Mouse (Mus musculus) hindbrain, embryonic 12.5 days (tissue): ENCODE data around the gene Ror2. TPM values are rescaled to one million over a fixed set of nuclear protein-coding genes. Genes with fewer than 3 reads are reported as not detected.

Experiments
- ATAC-seq: fragments of 200-750 bp; cut with Nextera tagmentation; 2 replicates; pipeline ENCODE4 v1.8.0; 2017; ENCODE audit warnings: moderate TSS enrichment; ENCODE audit not compliant: low FRiP score
- H3K27ac ChIP-seq: fragments of 300-500 bp; sonication (generic); 2 replicates; pipeline ENCODE4 v1.5.1; 2016; ENCODE audit warnings: mild to moderate bottlenecking
- H3K27me3 ChIP-seq: fragments of 300-500 bp; sonication (generic); 2 replicates; pipeline ENCODE4 v1.6.1; 2016; ENCODE audit warnings: mild to moderate bottlenecking
- H3K36me3 ChIP-seq: fragments of 300-500 bp; sonication (generic); 2 replicates; pipeline ENCODE4 v1.6.1; 2016; ENCODE audit warnings: mild to moderate bottlenecking
- H3K4me1 ChIP-seq: fragments of 300-500 bp; sonication (generic); 2 replicates; pipeline ENCODE4 v1.6.1; 2016
- H3K4me2 ChIP-seq: fragments of 300-500 bp; sonication (generic); replicated peaks from 2 replicates; pipeline ENCODE4 v1.6.1; 2016; ENCODE audit warnings: mild to moderate bottlenecking
- H3K4me3 ChIP-seq: fragments of 300-500 bp; sonication (generic); 2 replicates; pipeline ENCODE4 v1.5.1; 2016; ENCODE audit warnings: mild to moderate bottlenecking
- H3K9ac ChIP-seq: fragments of 300-500 bp; sonication (generic); 2 replicates; pipeline ENCODE4 v1.6.1; 2016; ENCODE audit warnings: mild to moderate bottlenecking, moderate library complexity
- H3K9me3 ChIP-seq: fragments of 300-500 bp; sonication (generic); replicated peaks from 2 replicates; pipeline ENCODE4 v1.6.1; 2016; ENCODE audit warnings: mild to moderate bottlenecking
- WGBS: fragments of 180-500 bp; shearing (Covaris S2); methylation state at CpG from one replicate; pipeline ENCODE4 v1.1.7; 2016; 5-methylcytosine and 5-hydroxymethylcytosine counted together
- polyA plus RNA-seq: library from polyadenylated mRNA; unstranded; fragments of >200 nt; fragmentation: Nextera tagmentation; extraction: Ambion mirVana; gene quantifications from 2 replicates; pipeline ENCODE4 v1.2.1, GENCODE M21; 2016

The Ror2 gene
- polyA plus RNA-seq, 1 experiment from 2014 or later, result 17.8 TPM

DNA sequence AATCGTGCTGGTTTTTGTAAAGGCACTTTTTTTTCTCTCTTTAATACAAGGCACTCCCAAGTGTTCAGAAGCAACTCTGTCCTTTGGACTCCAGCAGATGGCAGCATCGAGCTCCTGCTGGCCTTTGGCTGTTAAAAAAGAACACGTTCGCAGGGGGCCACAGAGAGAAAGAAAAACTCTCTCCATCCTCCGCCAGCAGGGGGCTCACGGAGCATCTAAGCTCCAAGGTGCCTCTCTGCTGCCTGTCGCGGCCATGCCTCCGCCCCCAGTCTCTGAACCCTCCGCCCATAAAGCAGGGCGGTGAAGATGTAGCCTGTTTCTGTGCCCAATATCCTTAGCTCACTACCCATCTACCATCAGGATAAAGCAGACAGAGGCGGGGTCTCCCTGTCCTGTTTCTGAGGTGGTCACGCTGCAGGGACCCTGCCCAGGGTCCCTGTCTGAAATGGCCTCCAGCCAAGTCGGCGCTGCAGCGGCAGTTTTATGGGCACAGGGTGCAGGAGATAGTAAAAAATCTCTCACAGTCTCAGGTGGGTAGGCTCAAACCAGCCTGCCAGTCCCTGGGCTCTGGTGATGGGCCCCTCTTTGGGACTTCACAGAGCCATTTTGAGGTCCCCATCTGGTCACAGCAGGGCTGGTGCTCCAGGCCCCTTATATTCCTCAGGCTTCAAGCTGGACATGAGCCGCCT lies 176.2 kb downstream of the Ror2 start:
- no peaks in the 10 kb centered on the region for H3K27me3 ChIP-seq
- peak overlapping the region; percentile 38 for H3K4me2 ChIP-seq
- no peak overlapping the region for H3K27ac ChIP-seq
- no peaks in the 10 kb centered on the region for H3K9me3 ChIP-seq
- no peak overlapping the region for H3K9ac ChIP-seq
- H3K4me1 ChIP-seq, result no peaks in the 10 kb centered on the region
- WGBS, result 26% methylated on average over 17 of the region's 17 CpGs
- peak; percentile 80 for ATAC-seq
- no peaks in the 10 kb centered on the region; the same call in 1 of the 2 replicates for H3K36me3 ChIP-seq
- H3K4me3 ChIP-seq, result 0 out of 2 replicates have a peak overlapping the region, but pooled peaks have one; percentile 3

DNA sequence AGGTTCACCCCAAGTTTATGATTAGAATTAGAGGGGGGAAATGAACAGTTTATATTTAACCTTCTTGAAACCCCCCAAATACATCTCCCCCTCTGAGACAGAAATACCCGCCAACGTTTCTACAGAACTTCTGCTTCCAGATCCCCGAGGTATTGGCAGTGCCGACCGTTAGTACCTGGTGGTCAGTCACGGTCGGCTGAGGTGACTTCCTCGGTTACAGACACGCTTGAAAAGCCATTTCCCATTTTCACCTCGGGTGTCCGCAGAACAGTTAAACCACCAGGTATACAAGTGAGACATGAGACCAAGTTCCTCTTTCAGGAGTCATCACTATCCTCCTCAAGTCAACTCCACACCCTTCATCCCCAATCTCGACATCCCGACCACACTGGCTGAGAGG lies 179.2 kb downstream of the Ror2 start:
- H3K4me2 ChIP-seq, result no peak overlapping the region
- no peaks in the 10 kb centered on the region; the same call in 1 of the 2 replicates for H3K36me3 ChIP-seq
- H3K27me3 ChIP-seq, result no peaks in the 10 kb centered on the region
- no peak overlapping the region for H3K27ac ChIP-seq
- H3K9ac ChIP-seq, result no peak overlapping the region
- no peaks in the 10 kb centered on the region for H3K4me1 ChIP-seq
- no peak overlapping the region for H3K4me3 ChIP-seq
- 89% methylated on average over 13 of the region's 13 CpGs for WGBS
- no peak for ATAC-seq
- H3K9me3 ChIP-seq, result no peaks in the 10 kb centered on the region

DNA sequence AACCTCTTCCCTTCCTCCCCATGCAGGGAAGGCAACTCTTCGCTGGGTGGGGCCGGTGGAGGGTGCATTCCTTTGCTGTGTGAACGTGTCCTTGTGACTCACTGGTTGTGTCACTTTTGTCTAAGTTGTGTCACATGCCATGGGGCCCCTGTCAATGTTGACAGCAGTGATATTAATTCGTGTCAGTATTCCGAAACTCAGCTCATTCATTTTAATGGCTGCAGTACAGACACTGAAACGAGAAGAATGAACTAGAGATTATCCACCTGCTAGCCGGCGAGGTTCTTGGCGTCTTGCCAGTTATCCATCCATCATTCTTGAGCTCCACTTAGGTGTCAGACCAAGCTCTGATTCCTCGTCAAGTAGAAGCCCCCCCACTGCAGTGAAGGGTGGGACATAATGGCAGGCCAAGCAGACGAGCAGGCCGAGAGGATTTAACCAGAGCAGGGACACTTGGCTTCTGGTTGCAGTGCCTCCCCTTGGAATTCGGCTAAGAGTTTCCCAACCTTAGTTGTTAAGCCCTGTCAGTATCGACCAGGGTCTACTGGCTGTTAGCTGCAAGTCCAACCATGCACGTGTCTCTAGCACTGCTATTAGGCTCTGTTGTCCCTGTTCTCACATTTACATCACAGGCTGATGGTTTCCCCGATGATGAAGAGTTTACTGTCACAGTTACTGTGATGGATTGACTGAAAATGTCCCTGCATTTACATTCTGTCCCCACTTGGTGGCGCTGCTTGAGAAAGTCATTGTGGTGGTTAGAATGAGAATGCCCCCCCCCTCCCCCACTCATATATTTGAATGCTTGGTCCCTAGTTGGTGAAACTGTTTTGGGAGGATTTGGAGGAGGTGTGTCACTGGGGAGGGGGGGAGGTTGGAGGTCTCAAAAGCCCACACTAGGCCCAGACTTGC lies 185.9 kb downstream of the Ror2 start:
- no peaks in the 10 kb centered on the region for H3K9me3 ChIP-seq
- H3K4me1 ChIP-seq, result peaks cover 7% of the 10 kb centered on the region
- H3K27ac ChIP-seq, result no peak overlapping the region
- ATAC-seq, result peak; percentile 54; the same call in 1 of the 2 replicates
- no peak overlapping the region for H3K9ac ChIP-seq
- H3K4me2 ChIP-seq, result no peak overlapping the region
- H3K4me3 ChIP-seq, result no peak overlapping the region
- peaks cover 6% of the 10 kb centered on the region; the same call in 1 of the 2 replicates for H3K27me3 ChIP-seq
- no peaks in the 10 kb centered on the region for H3K36me3 ChIP-seq
- WGBS, result 46% methylated on average over 17 of the region's 17 CpGs

DNA sequence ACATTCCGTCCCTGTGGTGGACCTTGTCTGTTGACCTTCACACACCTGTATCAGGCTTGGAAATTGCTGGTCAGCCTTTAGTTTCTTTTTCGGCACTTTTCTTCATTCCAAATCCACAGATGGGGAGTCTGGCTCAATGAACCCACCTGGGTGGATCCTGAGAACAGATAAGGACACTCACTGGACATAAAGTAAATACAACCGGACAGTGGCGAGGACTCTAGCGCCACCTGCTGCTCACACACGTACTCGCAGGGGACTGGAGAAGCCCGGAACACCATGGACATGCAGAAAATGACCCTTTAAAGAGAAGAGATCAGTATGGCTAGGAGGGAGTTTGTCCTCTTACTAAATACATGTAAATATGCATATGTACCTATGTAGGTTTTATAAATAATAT lies 189.3 kb downstream of the Ror2 start:
- WGBS, result 23% methylated on average over 8 of the region's 8 CpGs
- Histone ChIP-seq H3K9ac (no peak overlapping the region), H3K4me1 (peaks cover 7% of the 10 kb centered on the region), H3K27me3 (peaks cover 6% of the 10 kb centered on the region; the same call in 1 of the 2 replicates), H3K36me3 (no peaks in the 10 kb centered on the region), H3K4me2 (no peak overlapping the region), H3K27ac (no peak overlapping the region), H3K4me3 (no peak overlapping the region), H3K9me3 (no peaks in the 10 kb centered on the region)
- ATAC-seq, result no peak

DNA sequence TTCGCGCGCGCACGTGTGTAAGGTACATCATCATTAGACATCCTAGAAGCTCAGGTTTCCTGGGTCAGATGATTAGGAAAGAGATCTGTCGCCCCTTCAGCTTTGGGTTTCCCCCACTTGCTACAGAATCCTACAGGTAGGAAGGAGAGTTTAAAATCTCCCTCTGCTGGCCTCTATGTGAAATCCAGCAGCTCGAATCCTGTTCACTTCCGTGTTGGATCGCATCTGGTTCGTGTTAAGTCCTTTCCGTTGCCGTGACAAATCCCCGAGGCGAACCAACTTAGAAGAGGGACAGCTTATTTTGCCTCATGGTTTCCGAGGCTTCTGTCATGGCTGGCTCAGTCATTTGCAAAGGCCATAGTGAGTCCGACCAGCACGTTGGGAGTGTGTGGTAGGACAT lies 190.7 kb downstream of the Ror2 start:
- Histone ChIP-seq H3K27ac (no peak overlapping the region), H3K36me3 (no peaks in the 10 kb centered on the region), H3K4me2 (no peak overlapping the region), H3K9ac (no peak overlapping the region), H3K4me3 (no peak overlapping the region), H3K9me3 (no peaks in the 10 kb centered on the region), H3K4me1 (peaks cover 7% of the 10 kb centered on the region), H3K27me3 (peaks cover 6% of the 10 kb centered on the region; the same call in 1 of the 2 replicates)
- WGBS, result 72% methylated on average over 17 of the region's 17 CpGs
- ATAC-seq, result no peak

DNA sequence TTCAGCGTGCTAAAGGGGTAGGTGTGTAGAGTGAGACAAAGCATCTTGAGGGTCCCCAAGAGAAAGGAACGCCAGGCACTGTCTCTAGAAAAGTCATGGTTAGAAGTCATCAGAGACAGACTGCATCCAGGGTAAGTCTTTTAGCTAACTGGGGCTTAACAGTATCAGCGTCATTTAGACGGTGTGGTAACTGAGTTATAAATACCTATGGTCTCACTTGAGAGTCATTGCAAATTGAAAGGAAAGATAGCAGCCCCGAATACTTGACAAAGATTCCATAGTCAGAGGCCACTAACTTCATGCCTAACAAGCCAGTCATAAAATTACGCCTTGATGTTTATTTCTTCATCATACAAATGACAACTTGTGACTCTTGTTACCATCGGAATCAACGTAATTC lies 191.3 kb downstream of the Ror2 start:
- Histone ChIP-seq H3K4me1 (peaks cover 1% of the 10 kb centered on the region; the same call in 1 of the 2 replicates), H3K9ac (no peak overlapping the region), H3K27me3 (peaks cover 6% of the 10 kb centered on the region; the same call in 1 of the 2 replicates), H3K4me3 (no peak overlapping the region), H3K36me3 (no peaks in the 10 kb centered on the region), H3K27ac (no peak overlapping the region), H3K9me3 (no peaks in the 10 kb centered on the region), H3K4me2 (no peak overlapping the region)
- no peak for ATAC-seq
- 88% methylated on average over 8 of the region's 8 CpGs for whole genome bisulfite sequencing

DNA sequence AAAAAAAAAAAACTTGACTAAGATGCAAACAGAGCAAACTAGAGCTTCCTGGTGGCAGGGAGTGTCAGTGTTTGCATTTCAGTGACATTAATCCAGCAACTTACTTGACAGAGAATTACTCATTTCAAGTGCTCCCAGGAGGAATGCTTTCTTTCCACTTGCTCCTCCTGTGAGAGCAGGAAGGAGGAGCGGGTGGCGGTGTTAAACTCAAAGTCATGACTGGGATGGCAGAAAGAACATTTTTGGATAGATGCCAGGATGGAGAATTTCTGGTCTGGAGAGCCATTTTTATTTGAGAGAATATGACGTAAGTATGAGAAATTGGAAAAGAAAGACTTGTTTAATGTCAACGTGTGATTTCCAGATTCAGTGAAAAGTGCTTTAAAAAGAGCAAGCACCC lies 192.5 kb downstream of the Ror2 start:
- no peak overlapping the region for H3K9ac ChIP-seq
- ATAC-seq, result no peak
- H3K4me1 ChIP-seq, result no peaks in the 10 kb centered on the region
- H3K9me3 ChIP-seq, result no peaks in the 10 kb centered on the region
- no peaks in the 10 kb centered on the region for H3K36me3 ChIP-seq
- H3K4me3 ChIP-seq, result no peak overlapping the region
- H3K27me3 ChIP-seq, result peaks cover 6% of the 10 kb centered on the region; the same call in 1 of the 2 replicates
- H3K27ac ChIP-seq, result no peak overlapping the region
- no peak overlapping the region for H3K4me2 ChIP-seq
- WGBS, result 73% methylated on average over 4 of the region's 4 CpGs

DNA sequence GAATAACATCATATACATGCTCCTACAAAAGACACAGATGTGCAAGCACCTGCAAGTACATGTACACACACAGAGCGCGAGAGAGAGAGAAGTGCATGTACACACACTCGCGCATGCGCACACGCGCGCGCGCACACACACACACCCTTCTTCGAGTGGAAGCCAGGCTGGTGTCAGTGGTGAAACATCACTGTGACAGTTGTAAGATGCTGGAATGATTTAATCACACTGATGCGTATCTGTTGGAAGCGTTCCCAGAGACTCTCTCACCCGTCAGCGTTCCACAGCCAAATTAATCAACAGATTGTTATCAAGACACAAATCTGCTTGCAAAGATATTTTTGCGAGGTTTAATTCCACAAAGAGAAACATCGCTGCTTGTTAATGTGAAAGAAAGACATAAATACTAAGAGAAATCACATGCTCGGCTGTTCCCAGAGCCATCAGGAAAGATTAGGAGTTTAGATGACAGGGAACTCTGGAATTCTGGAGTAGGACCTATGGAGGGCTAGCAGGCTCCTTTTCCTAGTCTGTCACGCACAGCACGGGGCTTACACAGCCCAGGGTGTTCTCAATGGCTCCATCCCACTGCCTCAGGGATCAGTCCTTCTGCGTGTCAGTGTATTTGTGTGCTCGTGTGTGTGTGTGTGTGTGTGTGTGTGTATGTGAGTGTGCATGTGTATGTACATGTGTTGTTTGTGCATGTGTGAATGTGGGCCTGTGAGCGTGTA lies 199.2 kb downstream of the Ror2 start:
- H3K27me3 ChIP-seq, result no peaks in the 10 kb centered on the region
- H3K4me3 ChIP-seq, result no peak overlapping the region
- no peaks in the 10 kb centered on the region for H3K9me3 ChIP-seq
- no peak overlapping the region for H3K9ac ChIP-seq
- no peaks in the 10 kb centered on the region for H3K4me1 ChIP-seq
- no peaks in the 10 kb centered on the region for H3K36me3 ChIP-seq
- 89% methylated on average over 23 of the region's 23 CpGs for WGBS
- no peak for ATAC-seq
- H3K27ac ChIP-seq, result no peak overlapping the region
- no peak overlapping the region for H3K4me2 ChIP-seq

DNA sequence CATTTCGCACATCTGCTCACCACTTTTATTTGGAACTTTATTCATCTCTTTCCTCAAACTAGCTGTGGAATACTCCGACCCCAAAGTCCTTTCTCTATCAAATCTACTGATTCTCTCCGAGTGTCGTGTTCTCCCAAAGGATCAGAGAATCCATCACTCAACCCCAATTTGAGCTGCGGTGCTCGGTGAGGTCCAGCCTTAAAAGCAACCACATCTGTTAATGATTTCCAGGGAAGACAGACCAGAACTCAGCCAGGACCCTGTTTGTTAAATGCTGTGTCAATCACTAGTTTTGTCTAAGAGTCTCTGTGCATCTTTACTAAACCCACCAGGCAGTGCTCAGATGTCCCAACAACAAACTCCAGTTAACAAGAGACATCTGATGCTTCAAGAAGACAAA lies 204.1 kb downstream of the Ror2 start:
- no peak for ATAC-seq
- Histone ChIP-seq H3K27ac (no peak overlapping the region), H3K36me3 (no peaks in the 10 kb centered on the region), H3K27me3 (no peaks in the 10 kb centered on the region), H3K9ac (no peak overlapping the region), H3K9me3 (no peaks in the 10 kb centered on the region), H3K4me1 (0 out of 2 replicates have a peak, but pooled peaks cover 7% of the 10 kb centered on the region), H3K4me2 (no peak overlapping the region), H3K4me3 (no peak overlapping the region)
- WGBS, result 39% methylated on average over 6 of the region's 6 CpGs

DNA sequence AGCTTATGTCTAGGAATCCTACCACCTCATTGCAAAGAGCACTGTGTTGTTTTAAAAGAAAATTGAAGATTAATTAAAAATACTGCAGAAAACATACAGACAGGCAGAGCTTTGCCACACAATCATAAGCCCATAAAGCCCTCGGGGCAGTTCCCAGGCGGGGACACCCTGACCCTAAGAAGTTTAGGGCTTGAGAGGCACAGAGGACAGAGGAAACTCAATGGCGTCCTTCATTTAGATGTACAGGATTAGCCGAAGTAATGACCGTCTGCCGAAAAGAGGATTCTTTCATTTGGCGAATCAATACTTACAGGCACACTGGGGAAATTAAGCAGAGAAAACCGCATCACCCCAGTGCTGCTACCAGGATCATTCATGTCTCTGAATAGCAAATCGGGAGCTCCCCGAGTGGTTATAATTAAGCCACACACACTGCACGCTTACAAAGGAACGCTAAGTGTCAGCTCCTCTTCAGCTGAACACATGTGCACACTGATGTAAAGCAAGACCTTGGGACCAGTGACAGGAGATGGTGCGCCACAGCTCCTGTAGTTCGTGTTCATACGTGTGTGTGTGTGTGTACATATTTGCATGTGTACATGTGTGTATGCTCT lies 208.1 kb downstream of the Ror2 start:
- H3K4me3 ChIP-seq, result no peak overlapping the region
- H3K36me3 ChIP-seq, result no peaks in the 10 kb centered on the region
- H3K4me1 ChIP-seq, result 0 out of 2 replicates have a peak, but pooled peaks cover 7% of the 10 kb centered on the region
- no peaks in the 10 kb centered on the region for H3K27me3 ChIP-seq
- ATAC-seq, result peak; percentile 56; the same call in 1 of the 2 replicates
- H3K4me2 ChIP-seq, result no peak overlapping the region
- H3K9me3 ChIP-seq, result no peaks in the 10 kb centered on the region
- no peak overlapping the region for H3K9ac ChIP-seq
- WGBS, result 70% methylated on average over 15 of the region's 15 CpGs
- no peak overlapping the region for H3K27ac ChIP-seq

DNA sequence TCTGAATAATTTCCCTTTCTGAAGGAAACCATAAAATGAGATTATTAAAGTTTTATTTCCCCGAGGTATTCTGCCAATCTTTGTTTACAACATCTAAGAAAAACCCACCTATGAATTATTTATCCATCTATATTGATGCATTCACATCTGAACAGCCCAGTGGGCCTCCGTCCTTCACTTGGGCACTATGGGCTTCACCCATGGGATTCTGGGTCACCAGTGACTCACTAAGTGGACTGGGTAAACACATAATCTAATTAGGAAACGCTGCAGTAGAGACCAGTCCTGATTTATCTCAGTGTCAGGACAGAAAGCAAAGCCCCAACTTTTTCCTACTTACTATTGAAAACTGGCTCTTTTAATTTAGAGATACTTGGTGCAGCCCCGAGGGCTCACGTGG lies 210.9 kb downstream of the Ror2 start:
- no peak for ATAC-seq
- no peak overlapping the region for H3K27ac ChIP-seq
- 62% methylated on average over 5 of the region's 5 CpGs for WGBS

More for the DNA sequence above, 210.9 kb downstream of the Ror2 start:
- no peaks in the 10 kb centered on the region for H3K36me3 ChIP-seq
- no peak overlapping the region for H3K9ac ChIP-seq
- no peaks in the 10 kb centered on the region for H3K27me3 ChIP-seq
- H3K4me3 ChIP-seq, result no peak overlapping the region
- no peak overlapping the region for H3K4me2 ChIP-seq
- H3K9me3 ChIP-seq, result no peaks in the 10 kb centered on the region
- H3K4me1 ChIP-seq, result 0 out of 2 replicates have a peak, but pooled peaks cover 7% of the 10 kb centered on the region
